Mouse (Mus musculus): ENCODE results near the gene Nup85.

- no peak for TF ChIP-seq CTCF (IDR thresholded peaks at IDR 0.05; ENCODE audit: low read depth, low read length)
- no peak for TF ChIP-seq POLR2A (IDR thresholded peaks at IDR 0.05; ENCODE audit: borderline replicate concordance, low read depth, low read length)
These were observed at the start of gene Nup85 for GRCm38 (mm10) chr11:115564064-115564809.
